Mouse (Mus musculus) MN1 (cell line): ENCODE data around the gene Smarcc1.
A peak's percentile ranks its signal among the peaks of the same experiment; 100 is the strongest.
"Not testable (repeated sequence)": the region's sequence is repeated elsewhere in the genome, so short reads cannot be mapped to it uniquely, and the experiment has no call there.

Experiments used
- DNase-seq: peaks from one replicate; pipeline ENCODE4 v3.0.0-alpha.2; 2016; ENCODE audit warnings: low spot score

Smarcc1 gene

GRCm38 (mm10) chr9:110116977-110117778 lies at the start of gene Smarcc1:
TSS of gene Smarcc1 (plus strand) at chr9:110117708.
- peak; percentile 92 for DNase-seq

DNA sequence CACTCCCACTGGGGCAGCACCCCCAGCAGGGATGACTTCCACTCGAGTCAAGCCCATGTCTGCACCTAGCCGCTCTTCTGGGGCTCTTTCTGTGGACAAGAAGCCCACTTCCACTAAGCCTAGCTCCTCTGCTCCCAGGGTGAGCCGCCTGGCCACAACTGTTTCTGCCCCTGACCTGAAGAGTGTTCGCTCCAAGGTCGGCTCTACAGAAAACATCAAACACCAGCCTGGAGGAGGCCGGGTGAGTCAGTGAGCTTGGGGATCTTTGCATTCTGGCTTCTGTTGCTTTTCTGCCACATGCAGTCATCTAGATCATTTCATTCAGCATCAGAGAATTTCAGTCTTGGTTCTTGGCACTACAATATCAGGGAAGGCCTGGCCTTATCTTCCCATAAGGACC lies 48.8 kb upstream of the Smarcc1 start:
- DNase-seq: no peak

DNA sequence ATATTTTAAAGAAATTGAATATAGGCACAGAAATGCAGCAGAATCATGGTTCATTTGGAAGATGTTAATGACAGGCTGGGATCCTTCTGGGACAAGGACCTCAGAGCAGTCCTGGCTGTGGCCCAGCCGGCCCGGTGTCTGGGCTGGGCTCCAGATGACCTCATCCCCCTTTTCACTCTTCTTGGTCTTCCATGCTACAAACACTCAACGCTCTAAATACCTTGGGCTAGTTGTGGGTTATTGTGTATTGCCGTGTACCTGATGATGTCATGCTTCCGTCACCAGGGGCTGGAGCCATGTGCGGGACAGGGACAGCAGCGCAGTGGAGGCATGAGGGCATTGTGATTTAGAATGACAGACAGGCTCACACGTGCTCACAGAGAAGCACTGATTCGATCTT lies 47.1 kb upstream of the Smarcc1 start:
- peak; percentile 70 for DNase-seq

- DNase-seq: no peak
These were observed 46.5 kb upstream of the Smarcc1 start for GRCm38 (mm10) chr9:110071011-110071410.

GRCm38 (mm10) chr9:110071843-110072242 lies 45.7 kb upstream of the Smarcc1 start:
- DNase-seq: peak; percentile 87

DNA sequence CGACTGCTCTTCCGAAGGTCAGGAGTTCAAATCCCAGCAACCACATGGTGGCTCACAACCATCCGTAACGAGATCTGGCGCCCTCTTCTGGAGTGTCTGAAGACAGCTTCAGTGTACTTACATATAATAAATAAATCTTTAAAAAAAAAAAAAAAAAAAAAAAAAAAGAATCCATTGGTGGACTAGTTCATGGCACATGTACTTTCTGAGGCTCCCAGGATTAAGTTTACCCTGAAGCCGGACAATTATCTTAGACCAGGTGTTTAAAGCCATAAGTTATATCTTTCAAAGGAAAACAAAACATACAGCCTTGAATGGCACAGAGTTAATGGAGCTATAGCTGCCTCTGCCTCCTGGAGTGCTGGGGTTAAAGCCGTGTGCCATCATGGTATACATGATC lies 41.0 kb upstream of the Smarcc1 start:
- DNase-seq: not testable (repeated sequence)

DNA sequence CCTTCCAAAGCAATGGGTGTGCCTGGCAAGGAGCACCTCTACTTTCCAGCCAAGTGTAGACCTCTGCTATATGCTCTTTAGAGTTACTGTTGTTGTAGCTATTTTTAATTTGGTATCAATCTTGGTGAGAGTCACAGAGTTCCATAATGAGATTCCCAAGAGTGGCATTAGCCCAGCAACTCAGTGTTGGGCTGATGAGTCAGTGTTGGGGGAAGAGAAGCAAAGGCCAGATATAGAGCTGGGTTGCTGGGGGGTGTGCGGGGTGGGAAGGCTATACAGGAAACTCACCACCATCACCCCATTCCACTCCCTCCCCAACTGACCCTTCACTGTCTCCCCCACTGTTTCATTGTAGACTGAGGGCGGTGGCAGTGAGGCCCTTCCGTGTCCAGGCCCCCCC lies 36.4 kb upstream of the Smarcc1 start:
- no peak for DNase-seq

- peak; percentile 76 for DNase-seq
These were observed 33.1 kb upstream of the Smarcc1 start for GRCm38 (mm10) chr9:110084201-110084964.

GRCm38 (mm10) chr9:110085693-110086092 lies 31.8 kb upstream of the Smarcc1 start:
- DNase-seq: no peak

- no peak for DNase-seq
These were observed 24.2 kb upstream of the Smarcc1 start for GRCm38 (mm10) chr9:110093303-110093702.

- no peak for DNase-seq
These were observed 22.7 kb upstream of the Smarcc1 start for GRCm38 (mm10) chr9:110094761-110095160.

DNA sequence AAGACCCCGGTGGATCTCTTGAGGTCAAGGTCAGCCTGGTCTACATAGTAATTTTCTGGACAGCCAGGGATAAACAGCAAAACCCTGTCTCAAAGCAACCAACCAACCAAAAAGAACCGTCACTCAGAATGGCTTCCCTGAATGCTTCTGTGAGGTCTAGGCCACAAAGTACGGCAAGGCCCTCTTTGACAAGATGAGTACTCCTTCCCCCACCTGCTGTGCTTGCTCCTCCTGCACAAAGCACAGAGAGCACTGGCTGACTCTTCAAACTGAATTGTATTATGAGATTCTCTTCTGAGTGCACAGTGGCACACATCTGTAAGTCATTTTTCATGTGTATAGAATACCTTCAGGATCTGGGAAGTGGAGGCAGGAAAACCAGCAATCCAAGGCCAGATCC lies 19.7 kb upstream of the Smarcc1 start:
- DNase-seq: no peak

- peak; percentile 92 for DNase-seq
These were observed 16.6 kb upstream of the Smarcc1 start for GRCm38 (mm10) chr9:110100627-110101600.

GRCm38 (mm10) chr9:110116353-110116976 lies 1.0 kb upstream of the Smarcc1 start:
- peak; percentile 45 for DNase-seq

- no peak for DNase-seq
These were observed 251 bp downstream of the Smarcc1 start, which contains the start of gene Dhx30 for GRCm38 (mm10) chr9:110117779-110118139. TSS of gene Dhx30 (minus strand) at chr9:110117830.

GRCm38 (mm10) chr9:110118249-110118648 lies 741 bp downstream of the Smarcc1 start:
- DNase-seq: no peak

DNA sequence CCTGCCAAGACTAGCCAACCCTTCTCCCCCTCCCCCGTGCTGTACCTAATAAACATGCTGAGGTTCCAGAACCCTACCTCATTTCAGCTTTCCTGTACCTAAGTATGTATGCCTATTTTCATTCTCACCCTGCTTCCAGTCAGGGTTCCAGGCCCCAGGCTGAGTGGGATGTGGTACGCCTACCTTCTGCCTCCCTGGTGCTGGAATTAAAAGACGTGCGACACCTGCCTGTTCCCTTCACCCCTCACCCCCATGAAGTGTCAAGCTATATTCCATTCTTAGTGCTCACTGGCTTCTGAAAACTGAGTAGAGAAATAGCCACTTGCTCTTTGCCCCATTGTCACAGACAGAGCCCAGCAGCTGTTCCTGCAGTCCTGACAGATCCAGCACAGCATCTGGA lies 3.9 kb downstream of the Smarcc1 start:
- no peak for DNase-seq

GRCm38 (mm10) chr9:110123322-110123721 lies 5.8 kb downstream of the Smarcc1 start:
- no peak for DNase-seq

GRCm38 (mm10) chr9:110124008-110124540 lies 6.6 kb downstream of the Smarcc1 start:
- DNase-seq: not testable (repeated sequence)

DNA sequence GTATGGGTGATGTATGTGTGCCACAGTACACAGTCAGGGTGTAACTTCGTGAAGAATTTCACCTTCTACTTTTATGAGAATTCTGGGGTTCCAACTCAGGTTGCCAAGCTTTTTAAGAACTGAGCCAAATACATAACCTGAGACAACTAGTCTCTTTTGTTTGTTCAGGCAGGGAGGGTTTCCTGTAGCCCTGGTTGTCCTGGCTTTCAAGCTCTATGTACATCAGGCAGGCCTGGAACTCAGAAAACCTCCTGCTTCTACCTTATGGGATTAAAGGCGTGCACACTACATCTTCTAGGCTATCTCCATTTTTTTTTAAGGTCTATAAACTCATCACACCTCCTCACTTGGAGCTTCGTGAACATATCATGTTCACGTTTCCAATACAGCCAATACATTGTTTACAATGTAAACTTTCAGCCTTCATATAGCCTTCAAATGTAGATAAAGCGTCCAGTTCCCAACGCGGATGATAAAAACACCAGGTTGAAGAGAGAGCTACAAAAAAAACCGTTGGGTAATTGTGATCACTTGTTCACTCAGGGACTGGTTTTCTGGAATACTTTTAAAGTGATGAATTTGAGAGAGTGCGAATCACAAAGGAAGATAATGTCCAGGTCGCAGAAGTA lies 13.5 kb downstream of the Smarcc1 start:
- DNase-seq: peak; percentile 13
